Mouse (Mus musculus) cerebellum, adult 2 months (tissue): ENCODE results near the gene Kcnk5.

Experiments
- CTCF ChIP-seq: fragments of 200-500 bp; IDR thresholded peaks from 2 replicates; pipeline ENCODE4 v1.5.1; 2011; ENCODE audit warnings: low read depth, mild to moderate bottlenecking, control low read depth, low read length, moderate library complexity, borderline replicate concordance; ENCODE audit not compliant: insufficient read depth
- POLR2A ChIP-seq: fragments of 200-500 bp; IDR thresholded peaks from 2 replicates; pipeline ENCODE4 v1.6.1; 2011; ENCODE audit warnings: low read length, control low read depth, borderline replicate concordance; ENCODE audit not compliant: insufficient read depth

DNA sequence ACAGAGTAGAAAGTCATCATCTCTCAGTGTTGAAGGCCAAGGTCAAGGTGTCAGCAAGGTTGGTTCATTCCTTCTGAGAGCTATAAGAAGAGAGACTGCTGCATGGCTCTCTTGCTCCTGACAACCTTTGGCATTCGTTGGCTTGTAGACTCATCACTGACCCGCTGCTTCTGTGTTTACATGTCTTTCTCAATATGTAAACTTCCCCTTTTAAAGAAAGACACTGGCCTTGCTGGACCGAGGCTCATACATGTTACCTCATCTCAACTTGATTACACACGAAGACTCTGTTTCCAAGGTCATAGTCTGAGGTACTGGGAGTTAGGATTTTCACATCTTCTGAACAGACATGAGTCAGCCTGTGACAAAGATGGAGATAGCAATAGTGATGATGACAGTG is 24.1 kb upstream of the Kcnk5 start:
- TF ChIP-seq CTCF: no peak
- no peak for TF ChIP-seq POLR2A
